Mouse (Mus musculus) T-helper 17 cell (primary cell): Measurements from ENCODE around the gene Ear1.
"Not testable (repeated sequence)": the region's sequence is repeated elsewhere in the genome, so short reads cannot be mapped to it uniquely, and the experiment has no call there.

Experiments used
- in situ Hi-C, 2 experiments: fragments of 300-600 bp; cut with MboI, MseI; formaldehyde crosslinking; loops; 1 replicate in 1 of 2; 2 replicates in 1 of 2; pipeline ENCODE4 v1.15.1; 2025; ENCODE audit warnings: high pct_unique_total_duplicates in 2 of 2

Gene Ear1

GRCm38 (mm10) chr14:43875417-43875816 is at the start of gene Ear1:
Gene Ear1 (minus strand): TSS chr14:43875517.
- in situ Hi-C loops, result loop anchor here in 1 of 2 experiments (5.0 kb wide), 1 partner anchor 53 kb away; no protein-coding TSS in a partner anchor

- in situ Hi-C loops, result loop anchor here in 1 of 2 experiments (5.0 kb wide), 2 partner anchors 53 to 57 kb away; no protein-coding TSS in a partner anchor
These were observed 49.5 kb upstream of the Ear1 start, which contains the start of gene Gm8113 for GRCm38 (mm10) chr14:43924688-43925403. Gene Gm8113 (plus strand): TSS chr14:43925390.

GRCm38 (mm10) chr14:43923459-43923858 is 48.1 kb upstream of the Ear1 start, which contains the start of gene Ear10:
Gene Ear10 (minus strand): TSS chr14:43923559.
- in situ Hi-C loops, result loop anchor here in 1 of 2 experiments (5.0 kb wide), 2 partner anchors 51 to 59 kb away; no protein-coding TSS in a partner anchor

- in situ Hi-C loops, result not testable (repeated sequence)
These were observed 42.9 kb upstream of the Ear1 start for GRCm38 (mm10) chr14:43918214-43918613.

GRCm38 (mm10) chr14:43898577-43898976 is 23.3 kb upstream of the Ear1 start:
- in situ Hi-C loops, result not testable (repeated sequence)

GRCm38 (mm10) chr14:43895357-43895756 is 20.0 kb upstream of the Ear1 start:
- in situ Hi-C loops, result not testable (repeated sequence)

- in situ Hi-C loops, result not testable (repeated sequence)
These were observed 16.0 kb upstream of the Ear1 start for GRCm38 (mm10) chr14:43891288-43891687.

- in situ Hi-C loops, result loop anchor here in 1 of 2 experiments (5.0 to 10.0 kb wide), 2 partner anchors 54 to 209 kb away; no protein-coding TSS in a partner anchor
These were observed 10.9 kb upstream of the Ear1 start for GRCm38 (mm10) chr14:43886235-43886634.

- in situ Hi-C loops, result loop anchor here (5.0 to 10.0 kb wide), 2 partner anchors 58 to 215 kb away; no protein-coding TSS in a partner anchor
These were observed 4.7 kb upstream of the Ear1 start for GRCm38 (mm10) chr14:43879966-43880545.

GRCm38 (mm10) chr14:43877789-43878188 is 2.5 kb upstream of the Ear1 start:
- in situ Hi-C loops, result loop anchor here in 1 of 2 experiments (5.0 kb wide), 1 partner anchor 55 kb away; no protein-coding TSS in a partner anchor

- in situ Hi-C loops, result loop anchor here in 1 of 2 experiments (5.0 kb wide), 2 partner anchors 47 to 53 kb away; partner anchors contain the start of gene Ear10
These were observed 455 bp downstream of the Ear1 start for GRCm38 (mm10) chr14:43874862-43875261.

GRCm38 (mm10) chr14:43860522-43860921 is 14.8 kb downstream of the Ear1 start:
- in situ Hi-C loops, result loop anchor here in 1 of 2 experiments (5.0 to 10.0 kb wide), 2 partner anchors 52 to 194 kb away; no protein-coding TSS in a partner anchor

- in situ Hi-C loops, result loop anchor here (5.0 to 10.0 kb wide), 2 partner anchors 213 to 215 kb away; no protein-coding TSS in a partner anchor
These were observed 15.9 kb downstream of the Ear1 start for GRCm38 (mm10) chr14:43859465-43859864.

GRCm38 (mm10) chr14:43843949-43844573 is 31.3 kb downstream of the Ear1 start:
- in situ Hi-C loops, result not testable (repeated sequence)

- in situ Hi-C loops, result not testable (repeated sequence)
These were observed 34.3 kb downstream of the Ear1 start for GRCm38 (mm10) chr14:43840976-43841375.

- in situ Hi-C loops, result not testable (repeated sequence)
These were observed 40.0 kb downstream of the Ear1 start for GRCm38 (mm10) chr14:43835366-43835765.

- in situ Hi-C loops, result loop anchor here in 1 of 2 experiments (5.0 kb wide), 1 partner anchor 57 kb away; no protein-coding TSS in a partner anchor
These were observed 44.9 kb downstream of the Ear1 start for GRCm38 (mm10) chr14:43830385-43830784.

GRCm38 (mm10) chr14:43824176-43824575 is 51.1 kb downstream of the Ear1 start:
- in situ Hi-C loops, result loop anchor here in 1 of 2 experiments (5.0 kb wide), 2 partner anchors 53 to 273 kb away; partner anchors contain the start of gene Ear1

GRCm38 (mm10) chr14:43821869-43822268 is 53.4 kb downstream of the Ear1 start:
- in situ Hi-C loops, result loop anchor here in 1 of 2 experiments (5.0 kb wide), 2 partner anchors 55 to 275 kb away; partner anchors contain the start of gene Ear1

- in situ Hi-C loops, result loop anchor here in 1 of 2 experiments (5.0 kb wide), 1 partner anchor 295 kb away; no protein-coding TSS in a partner anchor
These were observed 62.9 kb downstream of the Ear1 start for GRCm38 (mm10) chr14:43812458-43812857.

- in situ Hi-C loops, result not testable (repeated sequence)
These were observed 67.2 kb downstream of the Ear1 start for GRCm38 (mm10) chr14:43808142-43808541.
